Comparison of ENCODE assay signal across 9 mouse cellular contexts in the genomic region with DNA sequence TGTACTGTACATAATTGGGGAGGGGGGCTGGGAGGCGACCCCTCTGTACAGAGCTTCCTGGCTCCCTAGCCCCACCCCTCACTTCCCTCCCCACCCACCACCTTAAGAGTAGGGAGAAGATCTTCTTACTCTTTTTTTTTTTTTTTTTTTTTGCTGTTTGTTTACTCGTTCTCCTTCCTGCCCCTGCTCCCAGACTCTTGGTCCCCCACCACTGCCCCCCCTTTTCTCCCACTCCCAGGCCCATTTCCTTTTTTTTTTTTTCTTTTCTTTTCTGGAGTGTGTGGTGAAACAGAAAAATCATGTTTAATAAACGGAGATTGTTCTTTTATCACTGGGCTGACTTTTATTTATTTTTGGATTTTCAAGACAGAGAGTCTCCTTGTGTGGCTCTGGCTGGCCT. TPM values are rescaled to one million over a fixed set of nuclear protein-coding genes. Genes with fewer than 3 reads are reported as not detected.
DNase-seq lines count a peak whose midpoint lies in the region; ATAC-seq and TF ChIP-seq lines count a peak whose summit lies in the region.
"Had no signal": no experiment of that assay in that cellular context is flagged by ENCODE, and none has a peak within 500 bp of the region (broad histone marks: within the 10 kb centered on the region; RNA-seq: fewer than 3 reads in every experiment).

No protein-coding gene starts in this region.

- H3K9ac ChIP-seq in lung, embryonic 14.5 days, result peak overlapping the region; percentile 80
- peak overlapping the region; percentile 86 for H3K9ac ChIP-seq in limb, embryonic 13.5 days

- peak overlapping the region; percentile 76 for H3K4me3 ChIP-seq in lung, embryonic 14.5 days (ENCODE audit: low read depth, low read length)
- H3K4me3 ChIP-seq in forebrain, embryonic 10.5 days, result peak overlapping the region; percentile 75
- H3K4me3 ChIP-seq in limb, embryonic 13.5 days, result peak overlapping the region; percentile 87
- H3K4me3 ChIP-seq in olfactory bulb, adult 2 months (ENCODE audit: insufficient read depth, low read depth, low read length), result peak overlapping the region; percentile 81

- TF ChIP-seq POLR2A in olfactory bulb, adult 2 months (IDR thresholded peaks at IDR 0.05; ENCODE audit: insufficient read depth, low read depth, low read length), result no peak

- H3K27ac ChIP-seq in lung, embryonic 14.5 days (ENCODE audit: low read depth), result peak overlapping the region; percentile 88
- H3K27ac ChIP-seq in forebrain, embryonic 10.5 days, result peak overlapping the region; percentile 88
- H3K27ac ChIP-seq in limb, embryonic 13.5 days, result peak overlapping the region; percentile 90
- no peak overlapping the region for H3K27ac ChIP-seq in olfactory bulb, adult 2 months (ENCODE audit: insufficient read depth, low read depth, low read length)

- H3K9me3 ChIP-seq in lung, embryonic 14.5 days (ENCODE audit: low read depth, low read length), result no peaks in the 10 kb centered on the region
- H3K9me3 ChIP-seq in forebrain, embryonic 10.5 days, result no peaks in the 10 kb centered on the region
- no peaks in the 10 kb centered on the region for H3K9me3 ChIP-seq in limb, embryonic 13.5 days

- ATAC-seq in lung, embryonic 14.5 days (ENCODE audit: insufficient read depth), result no peak
- ATAC-seq in limb, embryonic 13.5 days (ENCODE audit: low FRiP score, low read depth), result no peak
- no peak for ATAC-seq in frontal cortex, adult (ENCODE audit: low TSS enrichment)

- peaks cover 43% of the 10 kb centered on the region for H3K36me3 ChIP-seq in lung, embryonic 14.5 days (ENCODE audit: insufficient read depth)
- peaks cover 72% of the 10 kb centered on the region for H3K36me3 ChIP-seq in forebrain, embryonic 10.5 days (replicated peaks)
- H3K36me3 ChIP-seq in limb, embryonic 13.5 days, result peaks cover 59% of the 10 kb centered on the region

- H3K4me1 ChIP-seq in lung, embryonic 14.5 days (ENCODE audit: insufficient read depth), result no peaks in the 10 kb centered on the region
- peaks cover 54% of the 10 kb centered on the region for H3K4me1 ChIP-seq in forebrain, embryonic 10.5 days
- H3K4me1 ChIP-seq in limb, embryonic 13.5 days, result peaks cover 46% of the 10 kb centered on the region
- peaks cover 46% of the 10 kb centered on the region for H3K4me1 ChIP-seq in olfactory bulb, adult 2 months (ENCODE audit: control insufficient read depth, insufficient read depth, low read length)

- 0% methylated on average over 3 of the region's 3 CpGs for WGBS in lung, embryonic 14.5 days
- 9% methylated on average over 3 of the region's 3 CpGs for WGBS in forebrain, embryonic 10.5 days
- WGBS in limb, embryonic 13.5 days, result 1% methylated on average over 3 of the region's 3 CpGs
- WGBS in olfactory bulb, adult 2 months, result 1% methylated on average over 3 of the region's 3 CpGs

- H3K27me3 ChIP-seq in lung, embryonic 14.5 days (ENCODE audit: insufficient read depth, low read length), result no peaks in the 10 kb centered on the region
- H3K27me3 ChIP-seq in forebrain, embryonic 10.5 days (ENCODE audit: poor library complexity, severe bottlenecking), result no peaks in the 10 kb centered on the region
- H3K27me3 ChIP-seq in limb, embryonic 13.5 days, result no peaks in the 10 kb centered on the region

- no peak for TF ChIP-seq CTCF in lung, embryonic 14.5 days (IDR thresholded peaks at IDR 0.05; ENCODE audit: low read depth)
- no peak for TF ChIP-seq CTCF in olfactory bulb, adult 2 months (IDR thresholded peaks at IDR 0.05; ENCODE audit: insufficient read depth, low read depth, low read length)

- no peak for DNase-seq in lung, embryonic 14.5 days
- DNase-seq in lung, postnatal 25 days (ENCODE audit: low spot score), result no peak
- DNase-seq in forebrain, embryonic 10.5 days (ENCODE audit: extremely low spot score, low spot score), result no peak
- DNase-seq in layer of hippocampus, postnatal 36 days, result no peak
- no peak for DNase-seq in left cerebral cortex, adult 18-20 months (ENCODE audit: low spot score in 2 of 2)

- H3K4me2 ChIP-seq in lung, embryonic 14.5 days, result peak overlapping the region; percentile 92
- H3K4me2 ChIP-seq in limb, embryonic 13.5 days (replicated peaks), result peak overlapping the region; percentile 98

RNA-seq across cellular contexts. Expression of gene Zbtb9, which starts 0.9 kb away (rescaled TPM):
- 13.3 TPM in 2 replicates for polyA plus RNA-seq in lung, embryonic 14.5 days (2014; fragmentation: Nextera tagmentation; extraction: Ambion mirVana)
- polyA plus RNA-seq in forebrain, embryonic 10.5 days (2016; fragmentation: Nextera tagmentation; extraction: Ambion mirVana), result 17.5 and 20.1 TPM in 2 replicates
- polyA plus RNA-seq in limb, embryonic 13.5 days (2015; fragmentation: Nextera tagmentation; extraction: Ambion mirVana), result 15.5 and 16.7 TPM in 2 replicates
- polyA plus RNA-seq in olfactory bulb, adult 2 months (2012; ENCODE audit: insufficient read depth, insufficient read length, low replicate concordance, missing spikeins), result 109 TPM in 1 of 2 replicates, not detected in the other
- 10 to 100 TPM; 15.0 to 15.6 TPM for total RNA-seq in layer of hippocampus, postnatal 36 days (2021)
- total RNA-seq in left cerebral cortex, adult 18-20 months (2021), result 10 to 100 TPM; 16.2 to 16.4 TPM

RNA-seq across cellular contexts. Expression of gene Syngap1, which starts 31.1 kb away (rescaled TPM):
- polyA plus RNA-seq in lung, embryonic 14.5 days (2014; fragmentation: Nextera tagmentation; extraction: Ambion mirVana), result 1.8 and 2.0 TPM in 2 replicates
- 1.5 and 1.9 TPM in 2 replicates for polyA plus RNA-seq in forebrain, embryonic 10.5 days (2016; fragmentation: Nextera tagmentation; extraction: Ambion mirVana)
- polyA plus RNA-seq in limb, embryonic 13.5 days (2015; fragmentation: Nextera tagmentation; extraction: Ambion mirVana), result 3.6 and 4.4 TPM in 2 replicates
- polyA plus RNA-seq in olfactory bulb, adult 2 months (2012; ENCODE audit: insufficient read depth, insufficient read length, low replicate concordance, missing spikeins), result 50.4 and 503 TPM in 2 replicates
- 100 to 1,000 TPM; 449 to 485 TPM for total RNA-seq in layer of hippocampus, postnatal 36 days (2021)
- 100 to 1,000 TPM; 348 to 362 TPM for total RNA-seq in left cerebral cortex, adult 18-20 months (2021)
- polyA plus RNA-seq: inflammation-experienced regulatory T-cells, adult 6 months had no signal

RNA-seq across cellular contexts. Expression of gene Cuta, which starts 32.7 kb away (rescaled TPM):
- 163 TPM in 2 replicates for polyA plus RNA-seq in lung, embryonic 14.5 days (2014; fragmentation: Nextera tagmentation; extraction: Ambion mirVana)
- polyA plus RNA-seq in forebrain, embryonic 10.5 days (2016; fragmentation: Nextera tagmentation; extraction: Ambion mirVana), result 180 and 184 TPM in 2 replicates
- polyA plus RNA-seq in limb, embryonic 13.5 days (2015; fragmentation: Nextera tagmentation; extraction: Ambion mirVana), result 170 and 176 TPM in 2 replicates
- polyA plus RNA-seq in olfactory bulb, adult 2 months (2012; ENCODE audit: insufficient read depth, insufficient read length, low replicate concordance, missing spikeins), result not detected in 2 replicates
- total RNA-seq in layer of hippocampus, postnatal 36 days (2021), result 100 to 1,000 TPM in 1 of 2 experiments, 10 to 100 TPM in 1; 99.3 to 104 TPM
- total RNA-seq in left cerebral cortex, adult 18-20 months (2021), result 100 to 1,000 TPM in 1 of 2 experiments, 10 to 100 TPM in 1; 97.8 to 103 TPM

RNA-seq across cellular contexts. Expression of gene Phf1, which starts 39.3 kb away (rescaled TPM):
- polyA plus RNA-seq in lung, embryonic 14.5 days (2014; fragmentation: Nextera tagmentation; extraction: Ambion mirVana), result 5.1 and 7.5 TPM in 2 replicates
- polyA plus RNA-seq in forebrain, embryonic 10.5 days (2016; fragmentation: Nextera tagmentation; extraction: Ambion mirVana), result 2.8 and 2.9 TPM in 2 replicates
- polyA plus RNA-seq in limb, embryonic 13.5 days (2015; fragmentation: Nextera tagmentation; extraction: Ambion mirVana), result 15.0 and 15.6 TPM in 2 replicates
- polyA plus RNA-seq in olfactory bulb, adult 2 months (2012; ENCODE audit: insufficient read depth, insufficient read length, low replicate concordance, missing spikeins), result not detected in 2 replicates
- 10 to 100 TPM; 28.8 to 30.0 TPM for total RNA-seq in layer of hippocampus, postnatal 36 days (2021)
- 10 to 100 TPM; 39.5 to 46.7 TPM for total RNA-seq in left cerebral cortex, adult 18-20 months (2021)

RNA-seq across cellular contexts. Expression of gene Kifc5b, which starts 55.2 kb away (rescaled TPM):
- polyA plus RNA-seq in lung, embryonic 14.5 days (2014; fragmentation: Nextera tagmentation; extraction: Ambion mirVana), result 6.3 and 9.6 TPM in 2 replicates
- 11.7 and 12.5 TPM in 2 replicates for polyA plus RNA-seq in forebrain, embryonic 10.5 days (2016; fragmentation: Nextera tagmentation; extraction: Ambion mirVana)
- 9.0 and 9.6 TPM in 2 replicates for polyA plus RNA-seq in limb, embryonic 13.5 days (2015; fragmentation: Nextera tagmentation; extraction: Ambion mirVana)
- polyA plus RNA-seq in olfactory bulb, adult 2 months (2012; ENCODE audit: insufficient read depth, insufficient read length, low replicate concordance, missing spikeins), result not detected in 2 replicates
- total RNA-seq in layer of hippocampus, postnatal 36 days (2021), result 1 to 10 TPM; 3.2 to 4.0 TPM
- total RNA-seq in left cerebral cortex, adult 18-20 months (2021), result 1 to 10 TPM; 3.4 to 3.7 TPM

Comparison
In these comparisons a context has a peak if more than half of its experiments do, and no peak if none do; other contexts are left out.
1. RNA of gene Cuta, which starts 32.7 kb away (polyA plus RNA-seq): 180 to 184 TPM in forebrain, embryonic 10.5 days, 170 to 176 TPM in limb, embryonic 13.5 days and 163 TPM in lung, embryonic 14.5 days; not detected in olfactory bulb, adult 2 months; every median in the first group is over 100 times any median in the second.
2. Peak in every context shown above with its lines, with median percentiles within 50 percentile points of each other: H3K4me3 ChIP-seq.